Mouse (Mus musculus): Measurements from ENCODE around the gene Olfr1131. TPM values are rescaled to one million over a fixed set of nuclear protein-coding genes. Genes with fewer than 3 reads are reported as not detected.
"Not testable (repeated sequence)": the region's sequence is repeated elsewhere in the genome, so short reads cannot be mapped to it uniquely, and the experiment has no call there.

The Olfr1131 gene
- total RNA-seq (2014; fragmentation: Nextera tagmentation): not detected in 2 replicates
- 0.22 TPM in 1 of 2 replicates, not detected in the other for total RNA-seq (2017)
- polyA plus RNA-seq (2012): not detected in 2 replicates

DNA sequence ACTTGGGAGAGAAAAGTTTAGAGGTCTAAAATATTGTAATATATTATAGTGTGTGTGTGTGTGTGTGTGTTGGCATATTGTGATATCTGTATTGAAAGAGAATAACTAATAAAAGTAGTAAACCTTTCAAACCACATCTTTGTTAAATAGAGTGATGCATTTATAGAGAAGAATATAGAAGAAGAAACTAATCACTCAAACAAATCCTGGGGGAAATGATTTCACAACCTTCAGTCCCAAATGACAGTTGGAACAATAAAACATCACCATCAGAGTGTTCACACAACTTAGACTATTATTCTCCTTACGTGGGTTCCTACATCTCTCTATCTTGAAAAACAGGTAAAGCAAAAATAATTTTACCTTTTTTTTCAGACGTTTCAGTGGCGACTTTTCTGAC, at the start of gene Olfr1131:
Olfr1131 (plus strand) TSS at position 301 of the 400 bp plus-strand sequence.
- Histone ChIP-seq H3K9me3 (replicated peaks) (peaks cover 5% of the 10 kb centered on the region), H3K4me1 (ENCODE audit: insufficient read depth, low read depth, low read length) (no peaks in the 10 kb centered on the region), H3K4me3 (ENCODE audit: low read depth, low read length) (no peak within 1 kb of the TSS), H3K27me3 (ENCODE audit: insufficient read depth, low read length) (no peaks in the 10 kb centered on the region), H3K36me3 (replicated peaks) (no peaks in the 10 kb centered on the region)
- TF ChIP-seq GATA2 (IDR thresholded peaks at IDR 0.05; ENCODE audit: borderline replicate concordance, low read depth, low read length) (no peak), CTCF (IDR thresholded peaks at IDR 0.05; ENCODE audit: low read depth, low read length) (no peak), POLR2AphosphoS5 (IDR thresholded peaks at IDR 0.05; ENCODE audit: insufficient replicate concordance, low read depth, low read length) (no peak), GATA1 (IDR thresholded peaks at IDR 0.05; ENCODE audit: borderline replicate concordance, low read length) (no peak), TAL1 (conservative IDR thresholded peaks at IDR 0.05; ENCODE audit: low read depth, low read length) (no peak)
- no peak for DNase-seq (ENCODE audit: low spot score)
- no peak for ATAC-seq (ENCODE audit: extremely low read depth, insufficient number of reproducible peaks, low FRiP score, poor library complexity, severe bottlenecking)

DNA sequence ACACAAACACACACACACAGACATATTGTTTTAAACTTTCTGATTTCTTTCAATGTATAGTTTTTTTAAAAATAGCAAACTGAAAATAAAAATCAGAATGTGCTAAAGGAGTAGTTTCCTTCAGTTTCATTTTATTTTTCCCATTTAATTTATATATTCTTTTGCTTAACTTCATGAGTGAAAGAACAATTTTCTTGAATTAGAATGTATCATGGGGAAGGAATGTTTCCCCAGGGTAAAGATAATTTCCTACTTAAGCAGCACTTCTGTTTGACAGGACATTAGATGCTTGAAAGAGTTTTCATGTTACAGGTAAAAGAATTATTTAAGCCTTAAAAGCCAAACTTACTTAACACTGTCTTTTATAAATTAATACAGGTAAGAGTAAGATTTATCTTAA, 21.0 kb upstream of the Olfr1131 start, which contains the start of gene Olfr1130:
Olfr1130 (plus strand) TSS at position 301 of the 400 bp plus-strand sequence.
- not testable (repeated sequence) for ATAC-seq (ENCODE audit: extremely low read depth, insufficient number of reproducible peaks, low FRiP score, poor library complexity, severe bottlenecking); H3K27me3 ChIP-seq (ENCODE audit: insufficient read depth, low read length); H3K36me3 ChIP-seq (replicated peaks); H3K4me3 ChIP-seq (ENCODE audit: low read depth, low read length); DNase-seq (ENCODE audit: low spot score); H3K4me1 ChIP-seq (ENCODE audit: insufficient read depth, low read depth, low read length)
- peaks cover 11% of the 10 kb centered on the region; the same call in 1 of the 2 replicates for H3K9me3 ChIP-seq (replicated peaks)

DNA sequence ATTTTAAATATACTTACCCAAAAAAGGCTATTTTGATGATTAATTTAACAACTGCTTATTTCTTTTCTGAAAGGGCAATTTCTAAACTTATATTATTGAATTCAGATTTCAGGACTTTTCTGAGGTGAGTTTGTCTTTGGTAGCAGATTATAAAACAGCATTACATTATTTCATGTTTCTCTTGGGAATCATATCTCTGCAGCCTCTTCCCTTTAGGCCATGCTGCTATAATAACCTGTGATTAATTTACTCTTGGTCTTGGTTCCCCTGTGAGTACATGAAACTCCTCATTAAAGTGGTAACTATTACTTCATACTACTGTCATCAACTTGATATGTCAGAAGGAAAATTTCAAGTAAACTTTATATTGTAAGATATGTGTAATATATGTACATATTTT, 10.5 kb downstream of the Olfr1131 start, which contains the start of gene Olfr1132:
Olfr1132 (minus strand) TSS at position 101 of the 400 bp plus-strand sequence.
- ATAC-seq (ENCODE audit: extremely low read depth, insufficient number of reproducible peaks, low FRiP score, poor library complexity, severe bottlenecking) (no peak), DNase-seq (ENCODE audit: low spot score) (no peak)
- Histone ChIP-seq H3K4me3 (ENCODE audit: low read depth, low read length) (no peak within 1 kb of the TSS), H3K4me1 (ENCODE audit: insufficient read depth, low read depth, low read length) (no peaks in the 10 kb centered on the region), H3K36me3 (replicated peaks) (no peaks in the 10 kb centered on the region), H3K9me3 (replicated peaks) (no peaks in the 10 kb centered on the region), H3K27me3 (ENCODE audit: insufficient read depth, low read length) (no peaks in the 10 kb centered on the region)
- TF ChIP-seq POLR2AphosphoS5 (IDR thresholded peaks at IDR 0.05; ENCODE audit: insufficient replicate concordance, low read depth, low read length) (no peak), TAL1 (conservative IDR thresholded peaks at IDR 0.05; ENCODE audit: low read depth, low read length) (no peak), GATA2 (IDR thresholded peaks at IDR 0.05; ENCODE audit: borderline replicate concordance, low read depth, low read length) (no peak), CTCF (IDR thresholded peaks at IDR 0.05; ENCODE audit: low read depth, low read length) (no peak), GATA1 (IDR thresholded peaks at IDR 0.05; ENCODE audit: borderline replicate concordance, low read length) (no peak)

- DNase-seq (ENCODE audit: low spot score): no peak
- no peaks in the 10 kb centered on the region for H3K27me3 ChIP-seq (ENCODE audit: insufficient read depth, low read length)
- no peak for TF ChIP-seq GATA1 (IDR thresholded peaks at IDR 0.05; ENCODE audit: borderline replicate concordance, low read length)
- no peak overlapping the region for H3K4me3 ChIP-seq (ENCODE audit: low read depth, low read length)
- H3K4me1 ChIP-seq (ENCODE audit: insufficient read depth, low read depth, low read length): no peaks in the 10 kb centered on the region
- H3K9me3 ChIP-seq (replicated peaks): no peaks in the 10 kb centered on the region
- no peak for ATAC-seq (ENCODE audit: extremely low read depth, insufficient number of reproducible peaks, low FRiP score, poor library complexity, severe bottlenecking)
- H3K36me3 ChIP-seq (replicated peaks): no peaks in the 10 kb centered on the region
Measured at GRCm38 (mm10) chr2:87642441-87642840, 15.5 kb downstream of the Olfr1131 start.

DNA sequence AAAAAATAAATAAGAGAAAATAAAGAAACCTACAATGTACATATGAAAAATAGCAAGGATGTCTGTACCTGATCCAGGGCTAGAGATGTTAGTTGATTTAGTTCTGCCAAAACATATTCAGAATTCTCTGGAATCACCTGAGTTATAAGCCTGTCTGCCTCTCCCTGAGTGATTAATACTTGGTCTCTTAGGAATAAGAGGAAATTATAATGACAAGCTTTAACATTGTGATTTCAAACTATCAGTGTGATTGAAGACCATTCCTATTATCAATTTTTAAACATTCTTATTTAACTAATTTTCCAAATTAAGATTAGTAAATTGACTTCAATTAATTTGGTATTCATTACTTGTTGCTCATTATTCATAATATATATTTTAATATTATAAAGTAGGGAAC, 20.4 kb downstream of the Olfr1131 start, which contains the start of gene Olfr1133:
Olfr1133 (minus strand) TSS at position 101 of the 400 bp plus-strand sequence.
- no peaks in the 10 kb centered on the region for H3K36me3 ChIP-seq (replicated peaks)
- no peaks in the 10 kb centered on the region for H3K9me3 ChIP-seq (replicated peaks)
- no peaks in the 10 kb centered on the region for H3K27me3 ChIP-seq (ENCODE audit: insufficient read depth, low read length)
- DNase-seq (ENCODE audit: low spot score) (no peak), ATAC-seq (ENCODE audit: extremely low read depth, insufficient number of reproducible peaks, low FRiP score, poor library complexity, severe bottlenecking) (no peak)
- no peak within 1 kb of the TSS for H3K4me3 ChIP-seq (ENCODE audit: low read depth, low read length)
- TF ChIP-seq CTCF (IDR thresholded peaks at IDR 0.05; ENCODE audit: low read depth, low read length): no peak
- H3K4me1 ChIP-seq (ENCODE audit: insufficient read depth, low read depth, low read length): no peaks in the 10 kb centered on the region

DNA sequence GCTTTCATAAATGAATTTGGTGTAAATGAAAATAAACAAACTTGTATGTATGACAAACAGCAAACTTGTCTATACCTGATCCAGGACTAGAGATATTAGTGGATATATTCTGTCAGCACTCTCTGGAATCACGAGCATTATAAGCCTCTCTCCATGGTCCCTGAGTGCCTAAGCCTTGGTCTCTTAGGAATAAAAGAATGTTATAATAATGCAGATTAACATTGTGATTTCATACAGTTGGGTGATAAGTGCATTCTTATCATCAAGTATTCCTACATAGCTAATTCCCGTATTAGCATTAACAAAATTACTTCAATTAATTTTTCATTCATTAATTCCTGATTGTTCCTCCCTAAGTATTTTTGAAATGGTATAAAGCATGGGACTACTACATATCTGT, 31.5 kb downstream of the Olfr1131 start, which contains the start of gene Olfr1134:
Olfr1134 (minus strand) TSS at position 101 of the 400 bp plus-strand sequence.
- Histone ChIP-seq H3K4me1 (ENCODE audit: insufficient read depth, low read depth, low read length) (no peaks in the 10 kb centered on the region), H3K36me3 (replicated peaks) (no peaks in the 10 kb centered on the region), H3K27me3 (ENCODE audit: insufficient read depth, low read length) (no peaks in the 10 kb centered on the region), H3K4me3 (ENCODE audit: low read depth, low read length) (no peak within 1 kb of the TSS), H3K9me3 (replicated peaks) (peaks cover 9% of the 10 kb centered on the region; the same call in 1 of the 2 replicates)
- ATAC-seq (ENCODE audit: extremely low read depth, insufficient number of reproducible peaks, low FRiP score, poor library complexity, severe bottlenecking) (no peak), DNase-seq (ENCODE audit: low spot score) (no peak)
- no peak for TF ChIP-seq POLR2AphosphoS5 (IDR thresholded peaks at IDR 0.05; ENCODE audit: insufficient replicate concordance, low read depth, low read length)
- TF ChIP-seq TAL1 (conservative IDR thresholded peaks at IDR 0.05; ENCODE audit: low read depth, low read length): no peak
- TF ChIP-seq GATA2 (IDR thresholded peaks at IDR 0.05; ENCODE audit: borderline replicate concordance, low read depth, low read length): no peak
- no peak for TF ChIP-seq GATA1 (IDR thresholded peaks at IDR 0.05; ENCODE audit: borderline replicate concordance, low read length)
- TF ChIP-seq CTCF (IDR thresholded peaks at IDR 0.05; ENCODE audit: low read depth, low read length): no peak

DNA sequence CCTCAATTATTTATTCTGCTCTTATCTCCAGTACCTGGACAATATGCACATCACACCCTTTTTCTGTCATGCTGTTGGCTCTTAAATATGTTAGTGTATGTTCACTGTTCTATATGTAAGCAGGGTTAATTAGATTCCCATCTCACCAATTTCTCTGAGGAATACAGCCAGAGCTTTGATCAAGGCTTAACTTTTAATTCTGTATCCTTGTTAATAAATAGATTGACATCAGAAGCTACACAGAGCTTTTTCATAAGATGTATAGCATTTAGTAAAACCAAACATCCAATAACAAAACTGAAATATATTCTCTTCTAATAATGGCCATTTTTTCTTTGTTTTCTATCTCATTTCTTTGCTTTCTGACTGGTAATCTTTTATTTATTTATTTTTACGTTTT, 46.7 kb downstream of the Olfr1131 start, which contains the start of gene Olfr1135:
Olfr1135 (minus strand) TSS at position 101 of the 400 bp plus-strand sequence.
- ATAC-seq (ENCODE audit: extremely low read depth, insufficient number of reproducible peaks, low FRiP score, poor library complexity, severe bottlenecking): no peak
- TF ChIP-seq CTCF (IDR thresholded peaks at IDR 0.05; ENCODE audit: low read depth, low read length): no peak
- no peak for TF ChIP-seq GATA2 (IDR thresholded peaks at IDR 0.05; ENCODE audit: borderline replicate concordance, low read depth, low read length)

More for the DNA sequence above, 46.7 kb downstream of the Olfr1131 start, which contains the start of gene Olfr1135:
- H3K4me3 ChIP-seq (ENCODE audit: low read depth, low read length): no peak within 1 kb of the TSS
- no peaks in the 10 kb centered on the region for H3K4me1 ChIP-seq (ENCODE audit: insufficient read depth, low read depth, low read length)
- H3K9me3 ChIP-seq (replicated peaks): no peaks in the 10 kb centered on the region
- H3K36me3 ChIP-seq (replicated peaks): no peaks in the 10 kb centered on the region
- no peak for DNase-seq (ENCODE audit: low spot score)
- no peaks in the 10 kb centered on the region for H3K27me3 ChIP-seq (ENCODE audit: insufficient read depth, low read length)

Other genes starting within 250 kb of the Olfr1131 start
Only the 20 nearest of the 26 such genes appear.
- gene Olfr1124, start 196.8 kb upstream of the Olfr1131 start, total RNA-seq (2014; fragmentation: Nextera tagmentation): not detected in 2 replicates
- gene Olfr1124, start 196.8 kb upstream of the Olfr1131 start, total RNA-seq (2017): 0.16 TPM in 1 of 2 replicates, not detected in the other
- not detected in 2 replicates for gene Olfr1124, start 196.8 kb upstream of the Olfr1131 start, polyA plus RNA-seq (2012)
- not detected in 2 replicates for gene Olfr1126, start 173.1 kb upstream of the Olfr1131 start, total RNA-seq (2014; fragmentation: Nextera tagmentation)
- gene Olfr1126, start 173.1 kb upstream of the Olfr1131 start, total RNA-seq (2017): 0.27 TPM in 1 of 2 replicates, not detected in the other
- gene Olfr1126, start 173.1 kb upstream of the Olfr1131 start, polyA plus RNA-seq (2012): not detected in 2 replicates
- not detected in 2 replicates for gene Pramel7, start 130.0 kb upstream of the Olfr1131 start, total RNA-seq (2014; fragmentation: Nextera tagmentation)
- gene Pramel7, start 130.0 kb upstream of the Olfr1131 start, total RNA-seq (2017): 0.12 TPM in 1 of 2 replicates, not detected in the other
- not detected in 2 replicates for gene Pramel7, start 130.0 kb upstream of the Olfr1131 start, polyA plus RNA-seq (2012)
- not detected in 2 replicates for gene Pramel6, start 120.5 kb upstream of the Olfr1131 start, total RNA-seq (2014; fragmentation: Nextera tagmentation)
- gene Pramel6, start 120.5 kb upstream of the Olfr1131 start, total RNA-seq (2017): 0.44 TPM in 1 of 2 replicates, not detected in the other
- not detected in 2 replicates for gene Pramel6, start 120.5 kb upstream of the Olfr1131 start, polyA plus RNA-seq (2012)
- not detected in 2 replicates for gene Olfr153, start 95.3 kb upstream of the Olfr1131 start, total RNA-seq (2014; fragmentation: Nextera tagmentation)
- gene Olfr153, start 95.3 kb upstream of the Olfr1131 start, total RNA-seq (2017): 0.11 TPM in 1 of 2 replicates, not detected in the other
- not detected in 2 replicates for gene Olfr153, start 95.3 kb upstream of the Olfr1131 start, polyA plus RNA-seq (2012)
- gene Olfr1128, start 81.6 kb upstream of the Olfr1131 start, total RNA-seq (2014; fragmentation: Nextera tagmentation): not detected in 2 replicates
- gene Olfr1128, start 81.6 kb upstream of the Olfr1131 start, total RNA-seq (2017): not detected in 2 replicates
- gene Olfr1128, start 81.6 kb upstream of the Olfr1131 start, polyA plus RNA-seq (2012): not detected in 2 replicates
- not detected in 2 replicates for gene Olfr1129, start 53.2 kb upstream of the Olfr1131 start, total RNA-seq (2014; fragmentation: Nextera tagmentation)
- gene Olfr1129, start 53.2 kb upstream of the Olfr1131 start, total RNA-seq (2017): 0.06 and 0.49 TPM in 2 replicates
- gene Olfr1129, start 53.2 kb upstream of the Olfr1131 start, polyA plus RNA-seq (2012): not detected in 2 replicates
- not detected in 2 replicates for gene Olfr1130, start 20.9 kb upstream of the Olfr1131 start, total RNA-seq (2014; fragmentation: Nextera tagmentation)
- gene Olfr1130, start 20.9 kb upstream of the Olfr1131 start, total RNA-seq (2017): 0.11 and 0.12 TPM in 2 replicates
- gene Olfr1130, start 20.9 kb upstream of the Olfr1131 start, polyA plus RNA-seq (2012): not detected in 2 replicates
- gene Olfr1132, start 10.4 kb downstream of the Olfr1131 start, total RNA-seq (2014; fragmentation: Nextera tagmentation): not detected in 2 replicates
- gene Olfr1132, start 10.4 kb downstream of the Olfr1131 start, total RNA-seq (2017): 0.05 TPM in 1 of 2 replicates, not detected in the other
- not detected in 2 replicates for gene Olfr1132, start 10.4 kb downstream of the Olfr1131 start, polyA plus RNA-seq (2012)
- gene Olfr1133, start 20.3 kb downstream of the Olfr1131 start, total RNA-seq (2014; fragmentation: Nextera tagmentation): not detected in 2 replicates
- not detected in 2 replicates for gene Olfr1133, start 20.3 kb downstream of the Olfr1131 start, total RNA-seq (2017)
- gene Olfr1133, start 20.3 kb downstream of the Olfr1131 start, polyA plus RNA-seq (2012): not detected in 2 replicates
- not detected in 2 replicates for gene Olfr1134, start 31.4 kb downstream of the Olfr1131 start, total RNA-seq (2014; fragmentation: Nextera tagmentation)
- not detected in 2 replicates for gene Olfr1134, start 31.4 kb downstream of the Olfr1131 start, total RNA-seq (2017)
- gene Olfr1134, start 31.4 kb downstream of the Olfr1131 start, polyA plus RNA-seq (2012): not detected in 2 replicates
- not detected in 2 replicates for gene Olfr1135, start 46.6 kb downstream of the Olfr1131 start, total RNA-seq (2014; fragmentation: Nextera tagmentation)
- 0.05 TPM in 1 of 2 replicates, not detected in the other for gene Olfr1135, start 46.6 kb downstream of the Olfr1131 start, total RNA-seq (2017)
- not detected in 2 replicates for gene Olfr1135, start 46.6 kb downstream of the Olfr1131 start, polyA plus RNA-seq (2012)
- gene Olfr1136, start 66.8 kb downstream of the Olfr1131 start, total RNA-seq (2014; fragmentation: Nextera tagmentation): not detected in 2 replicates
- gene Olfr1136, start 66.8 kb downstream of the Olfr1131 start, total RNA-seq (2017): 0.17 TPM in 1 of 2 replicates, not detected in the other
- gene Olfr1136, start 66.8 kb downstream of the Olfr1131 start, polyA plus RNA-seq (2012): not detected in 2 replicates
- not detected in 2 replicates for gene Olfr1137, start 86.1 kb downstream of the Olfr1131 start, total RNA-seq (2014; fragmentation: Nextera tagmentation)
- gene Olfr1137, start 86.1 kb downstream of the Olfr1131 start, total RNA-seq (2017): 0.11 and 0.29 TPM in 2 replicates
- not detected in 2 replicates for gene Olfr1137, start 86.1 kb downstream of the Olfr1131 start, polyA plus RNA-seq (2012)
- gene Olfr1138, start 112.9 kb downstream of the Olfr1131 start, total RNA-seq (2014; fragmentation: Nextera tagmentation): not detected in 2 replicates
- 0.33 TPM in 1 of 2 replicates, not detected in the other for gene Olfr1138, start 112.9 kb downstream of the Olfr1131 start, total RNA-seq (2017)
- gene Olfr1138, start 112.9 kb downstream of the Olfr1131 start, polyA plus RNA-seq (2012): not detected in 2 replicates
- gene Olfr1140, start 116.6 kb downstream of the Olfr1131 start, total RNA-seq (2014; fragmentation: Nextera tagmentation): not detected in 2 replicates
- gene Olfr1140, start 116.6 kb downstream of the Olfr1131 start, total RNA-seq (2017): 0.16 TPM in 1 of 2 replicates, not detected in the other
- not detected in 2 replicates for gene Olfr1140, start 116.6 kb downstream of the Olfr1131 start, polyA plus RNA-seq (2012)
- gene Olfr1141, start 126.9 kb downstream of the Olfr1131 start, total RNA-seq (2014; fragmentation: Nextera tagmentation): not detected in 2 replicates
- 0.17 TPM in 1 of 2 replicates, not detected in the other for gene Olfr1141, start 126.9 kb downstream of the Olfr1131 start, total RNA-seq (2017)
- not detected in 2 replicates for gene Olfr1141, start 126.9 kb downstream of the Olfr1131 start, polyA plus RNA-seq (2012)
- not detected in 2 replicates for gene Olfr152, start 152.4 kb downstream of the Olfr1131 start, total RNA-seq (2014; fragmentation: Nextera tagmentation)
- 0.16 TPM in 1 of 2 replicates, not detected in the other for gene Olfr152, start 152.4 kb downstream of the Olfr1131 start, total RNA-seq (2017)
- gene Olfr152, start 152.4 kb downstream of the Olfr1131 start, polyA plus RNA-seq (2012): not detected in 2 replicates
- not detected in 2 replicates for gene Olfr1143, start 173.5 kb downstream of the Olfr1131 start, total RNA-seq (2014; fragmentation: Nextera tagmentation)
- 0.05 and 0.29 TPM in 2 replicates for gene Olfr1143, start 173.5 kb downstream of the Olfr1131 start, total RNA-seq (2017)
- gene Olfr1143, start 173.5 kb downstream of the Olfr1131 start, polyA plus RNA-seq (2012): not detected in 2 replicates
- not detected in 2 replicates for gene Olfr1145, start 182.7 kb downstream of the Olfr1131 start, total RNA-seq (2014; fragmentation: Nextera tagmentation)
- gene Olfr1145, start 182.7 kb downstream of the Olfr1131 start, total RNA-seq (2017): not detected in 2 replicates
- not detected in 2 replicates for gene Olfr1145, start 182.7 kb downstream of the Olfr1131 start, polyA plus RNA-seq (2012)

All from G1E (cell line).